ENCODE assay signal across 9 mouse cellular contexts in the genomic region with DNA sequence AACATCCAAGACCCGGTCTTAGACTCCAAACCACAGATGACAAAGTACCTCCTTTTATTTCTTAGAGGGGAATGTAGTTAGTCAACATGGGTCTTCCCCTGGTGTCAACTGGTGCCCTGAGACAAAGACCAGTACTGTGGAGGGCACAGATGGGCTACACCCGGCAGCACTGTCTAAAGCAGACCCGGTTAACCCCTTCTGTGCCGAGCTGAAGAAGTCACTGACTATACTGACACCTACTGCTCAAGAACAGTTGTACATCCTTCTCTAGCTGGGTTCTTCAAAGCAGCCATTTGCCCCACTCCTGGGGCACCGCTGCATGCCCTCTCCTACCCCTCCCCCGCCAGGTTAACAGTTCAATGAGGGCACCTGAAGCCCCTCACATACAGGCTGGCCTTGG.
A peak's percentile ranks its signal among the peaks of the same experiment; 100 is the strongest.
DNase-seq lines count a peak whose midpoint lies in the region; ATAC-seq lines count a peak whose summit lies in the region.
"Had no signal": no experiment of that assay in that cellular context is flagged by ENCODE, and none has a peak within 500 bp of the region (broad histone marks: within the 10 kb centered on the region; RNA-seq: fewer than 3 reads in every experiment).

No protein-coding gene starts in this region.

- H3K9me3 ChIP-seq in forebrain, embryonic 13.5 days (replicated peaks) = no peaks in the 10 kb centered on the region
- H3K9me3 ChIP-seq: megakaryocyte, embryonic 14.5 days had no signal

- DNase-seq in frontal cortex, postnatal 14 days (ENCODE audit: low spot score in 2 of 2) = peak; percentile 51 to 56
- peak; percentile 73 for DNase-seq in right cerebral cortex, postnatal 14 days
- DNase-seq in right cerebral cortex, adult 2 months (ENCODE audit: low spot score in 2 of 2) = no peak
- peak; percentile 81 for DNase-seq in mesoderm, embryonic 11.5 days (ENCODE audit: low read depth, low spot score)
- DNase-seq in thymus, postnatal 14 days = peak; percentile 78

- H3K27me3 ChIP-seq in forebrain, embryonic 13.5 days = no peaks in the 10 kb centered on the region
- H3K27me3 ChIP-seq: megakaryocyte, embryonic 14.5 days had no signal

- no peak overlapping the region for H3K4me2 ChIP-seq in forebrain, embryonic 13.5 days

- H3K4me3 ChIP-seq in forebrain, embryonic 13.5 days = no peak overlapping the region
- H3K4me3 ChIP-seq: megakaryocyte, embryonic 14.5 days had no signal

- H3K27ac ChIP-seq in forebrain, embryonic 13.5 days = peak overlapping the region; percentile 33; the same call in 1 of the 2 replicates

- H3K4me1 ChIP-seq in forebrain, embryonic 13.5 days = peaks cover 48% of the 10 kb centered on the region

- H3K36me3 ChIP-seq in forebrain, embryonic 13.5 days (ENCODE audit: poor library complexity, severe bottlenecking) = no peaks in the 10 kb centered on the region

- ATAC-seq in frontal cortex, adult (ENCODE audit: low TSS enrichment) = no peak
- peak; percentile 57 for ATAC-seq in forebrain, embryonic 13.5 days
- no peak for ATAC-seq in erythroid progenitor cell, adult 5-6 weeks (replicated peaks; ENCODE audit: low FRiP score, poor library complexity, severe bottlenecking)

- WGBS in forebrain, embryonic 13.5 days = 23% methylated on average over 6 of the region's 6 CpGs

- no peak overlapping the region for H3K9ac ChIP-seq in forebrain, embryonic 13.5 days

Comparison
In these comparisons a context has a peak if more than half of its experiments do, and no peak if none do; other contexts are left out.
1. DNase-seq: peak in frontal cortex, postnatal 14 days (2 of 2), right cerebral cortex, postnatal 14 days (single experiment), mesoderm, embryonic 11.5 days (single experiment) and thymus, postnatal 14 days (single experiment); none in right cerebral cortex, adult 2 months (0 of 2).